Mouse (Mus musculus): ENCODE results near the gene Ece1. TPM values are rescaled to one million over a fixed set of nuclear protein-coding genes. Genes with fewer than 3 reads are reported as not detected.
A peak's percentile ranks its signal among the peaks of the same experiment; 100 is the strongest.

Gene Ece1
- polyA plus RNA-seq, 1 experiment = 111 TPM

DNA sequence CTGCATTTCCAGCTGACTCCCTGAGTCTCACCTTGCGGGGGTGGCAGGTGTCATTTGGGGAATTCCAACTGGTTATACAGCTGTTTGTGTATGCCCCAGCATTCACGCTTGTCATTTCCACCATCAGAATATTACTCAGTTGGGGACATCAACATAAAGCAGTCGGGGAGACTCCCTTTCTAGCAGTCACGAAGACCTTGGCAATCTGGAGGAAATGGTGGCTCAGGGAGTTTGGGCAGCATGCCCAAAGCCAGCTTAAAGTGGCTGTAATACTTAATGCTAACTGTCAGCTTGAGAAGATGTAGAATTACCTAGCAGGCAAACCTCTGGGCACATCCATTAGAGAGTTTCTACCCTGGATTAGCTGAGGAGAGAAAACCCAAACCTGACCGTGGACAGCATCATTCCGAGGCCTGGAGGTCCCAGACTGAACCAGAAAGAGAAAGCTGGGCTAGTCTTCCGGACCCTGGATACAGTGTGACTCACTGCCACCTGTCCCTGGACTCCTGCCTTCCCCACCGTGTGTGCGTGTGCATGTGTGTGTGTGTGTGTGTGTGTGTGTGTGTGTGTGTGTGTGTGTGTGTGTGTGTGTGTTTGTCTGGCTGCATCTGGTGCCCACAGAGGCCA lies 13.5 kb downstream of the Ece1 start:
- no peak for DNase-seq
- TF ChIP-seq POLR2A (IDR thresholded peaks at IDR 0.05; ENCODE audit: borderline replicate concordance, extremely low read depth, low read depth, low read length) (no peak), CTCF (IDR thresholded peaks at IDR 0.05; ENCODE audit: insufficient read depth, low read length) (no peak)
- 50% methylated on average over 9 of the region's 9 CpGs for WGBS
- peaks cover 24% of the 10 kb centered on the region for H3K4me1 ChIP-seq (ENCODE audit: control insufficient read depth, insufficient read depth, low read length)
- H3K4me3 ChIP-seq (replicated peaks; ENCODE audit: extremely low read depth, low read depth, low read length) = no peak overlapping the region

GRCm38 (mm10) chr4:137876834-137877233 lies 14.8 kb downstream of the Ece1 start:
- no peak for DNase-seq
- H3K4me1 ChIP-seq (ENCODE audit: control insufficient read depth, insufficient read depth, low read length) = peaks cover 17% of the 10 kb centered on the region
- no peak for TF ChIP-seq POLR2A (IDR thresholded peaks at IDR 0.05; ENCODE audit: borderline replicate concordance, extremely low read depth, low read depth, low read length)
- TF ChIP-seq CTCF (IDR thresholded peaks at IDR 0.05; ENCODE audit: insufficient read depth, low read length) = no peak
- no peak overlapping the region for H3K4me3 ChIP-seq (replicated peaks; ENCODE audit: extremely low read depth, low read depth, low read length)
- 50% methylated on average over 6 of the region's 6 CpGs for WGBS

DNA sequence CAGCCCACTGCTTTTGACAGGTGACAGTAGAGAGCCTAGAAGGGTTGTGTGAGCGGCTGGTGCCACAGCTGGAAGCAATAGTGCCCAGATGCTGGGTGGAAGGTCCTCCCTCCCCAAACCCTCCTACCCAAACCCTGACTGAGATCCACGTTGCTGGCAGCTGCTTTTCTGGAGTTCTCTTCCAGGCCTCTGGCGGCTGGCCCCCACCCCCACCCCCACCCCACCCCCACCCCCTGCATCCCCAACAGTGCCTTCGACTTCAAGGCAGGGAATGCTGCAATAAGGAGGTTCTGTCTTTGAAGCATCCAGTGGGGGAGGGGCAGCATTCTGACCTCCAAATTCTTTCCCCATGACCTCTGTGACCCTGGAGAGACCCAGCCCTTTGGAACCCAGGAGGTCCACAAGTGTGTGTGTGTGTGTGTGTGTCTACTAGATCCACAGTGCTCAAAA lies 15.4 kb downstream of the Ece1 start:
- no peak for DNase-seq
- TF ChIP-seq CTCF (IDR thresholded peaks at IDR 0.05; ENCODE audit: insufficient read depth, low read length) (no peak), POLR2A (IDR thresholded peaks at IDR 0.05; ENCODE audit: borderline replicate concordance, extremely low read depth, low read depth, low read length) (no peak)
- 63% methylated on average over 4 of the region's 4 CpGs for WGBS
- Histone ChIP-seq H3K4me3 (replicated peaks; ENCODE audit: extremely low read depth, low read depth, low read length) (no peak overlapping the region), H3K4me1 (ENCODE audit: control insufficient read depth, insufficient read depth, low read length) (peaks cover 17% of the 10 kb centered on the region)

DNA sequence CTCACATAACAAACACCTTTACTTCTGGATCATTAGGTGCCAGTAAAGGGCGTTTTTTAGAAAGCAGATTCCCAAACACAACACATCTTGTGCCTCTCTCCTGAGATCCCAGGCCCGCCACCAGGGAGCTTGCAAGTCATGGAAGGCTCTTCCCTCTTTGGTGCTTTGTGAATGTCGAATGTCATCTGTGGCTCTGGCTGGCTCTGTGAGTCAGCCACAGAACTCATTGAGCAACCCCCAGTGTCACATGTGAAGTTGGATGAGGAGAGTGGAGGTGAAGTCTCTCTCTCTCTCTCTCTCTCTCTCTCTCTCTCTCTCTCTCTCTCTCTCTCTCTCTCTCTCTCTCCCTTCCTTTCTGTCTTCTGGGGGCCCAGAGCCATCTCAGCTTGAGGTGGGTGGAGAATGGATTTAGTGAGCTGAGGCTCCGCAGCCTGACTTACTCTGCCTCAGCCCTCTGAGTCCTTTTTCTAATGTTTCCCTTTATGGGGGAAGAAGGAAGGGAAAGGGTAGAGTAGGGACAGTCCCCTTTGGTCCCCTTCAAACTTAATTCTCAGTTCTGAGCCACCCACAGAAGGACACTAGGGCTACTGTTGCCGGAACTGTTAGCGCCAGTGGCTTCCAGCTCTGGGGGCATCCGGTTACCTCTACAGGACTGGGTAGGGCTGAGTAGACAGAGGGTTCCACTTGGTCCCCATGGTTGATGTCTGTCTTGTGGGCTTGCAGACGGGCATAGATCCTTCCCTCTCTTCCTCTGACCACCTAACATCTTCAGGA lies 17.5 kb downstream of the Ece1 start:
- Histone ChIP-seq H3K4me1 (ENCODE audit: control insufficient read depth, insufficient read depth, low read length) (peaks cover 15% of the 10 kb centered on the region), H3K4me3 (replicated peaks; ENCODE audit: extremely low read depth, low read depth, low read length) (no peak overlapping the region)
- 65% methylated on average over 8 of the region's 8 CpGs for WGBS
- no peak for DNase-seq
- TF ChIP-seq CTCF (IDR thresholded peaks at IDR 0.05; ENCODE audit: insufficient read depth, low read length) = no peak
- no peak for TF ChIP-seq POLR2A (IDR thresholded peaks at IDR 0.05; ENCODE audit: borderline replicate concordance, extremely low read depth, low read depth, low read length)

DNA sequence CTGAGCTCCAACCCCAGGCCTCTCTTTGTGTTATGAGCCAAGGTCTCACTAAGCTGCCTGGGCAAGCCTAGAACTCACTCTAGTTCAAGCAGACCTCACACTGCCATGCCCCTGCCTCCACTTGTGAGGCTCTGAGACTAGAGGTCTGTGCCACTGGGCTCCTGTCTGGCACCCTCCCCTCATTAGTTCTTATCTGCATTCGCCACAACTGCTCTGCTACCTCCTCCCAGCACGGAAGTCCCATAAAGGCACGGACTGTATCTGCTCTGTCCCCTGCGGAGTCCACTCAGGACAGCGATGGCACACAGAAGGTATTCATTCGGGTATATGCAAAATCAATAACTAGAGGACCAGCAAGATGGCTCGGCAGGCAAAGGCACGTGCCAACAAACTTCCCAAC lies 19.4 kb downstream of the Ece1 start:
- 82% methylated on average over 8 of the region's 8 CpGs for WGBS
- no peak for DNase-seq
- TF ChIP-seq CTCF (IDR thresholded peaks at IDR 0.05; ENCODE audit: insufficient read depth, low read length) = no peak
- TF ChIP-seq POLR2A (IDR thresholded peaks at IDR 0.05; ENCODE audit: borderline replicate concordance, extremely low read depth, low read depth, low read length) = no peak

DNA sequence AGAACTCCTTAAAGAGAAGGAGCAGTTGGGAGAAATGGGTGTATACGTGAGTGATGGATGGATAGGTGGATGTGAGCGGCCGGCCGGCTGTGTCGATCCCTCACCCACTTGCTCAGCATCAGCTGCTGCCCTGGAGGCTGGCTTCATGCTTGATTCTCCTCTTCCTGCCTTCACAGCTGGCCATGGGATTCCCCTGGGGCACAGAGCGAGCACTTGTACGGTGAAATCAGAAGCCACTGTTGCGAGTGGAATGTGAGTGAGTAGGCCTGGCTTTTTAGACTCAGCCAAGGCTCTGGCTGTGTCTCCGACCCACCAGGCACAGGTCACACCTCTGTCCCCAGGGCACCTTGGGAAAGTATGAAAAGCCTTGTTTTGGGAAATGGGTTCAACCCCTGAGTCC lies 20.6 kb downstream of the Ece1 start:
- no peak for DNase-seq
- Histone ChIP-seq H3K4me3 (replicated peaks; ENCODE audit: extremely low read depth, low read depth, low read length) (no peak overlapping the region), H3K4me1 (ENCODE audit: control insufficient read depth, insufficient read depth, low read length) (peaks cover 14% of the 10 kb centered on the region)
- TF ChIP-seq POLR2A (IDR thresholded peaks at IDR 0.05; ENCODE audit: borderline replicate concordance, extremely low read depth, low read depth, low read length) (no peak), CTCF (IDR thresholded peaks at IDR 0.05; ENCODE audit: insufficient read depth, low read length) (no peak)
- 80% methylated on average over 9 of the region's 9 CpGs for WGBS

More for the DNA sequence above, 19.4 kb downstream of the Ece1 start:
- peaks cover 13% of the 10 kb centered on the region for H3K4me1 ChIP-seq (ENCODE audit: control insufficient read depth, insufficient read depth, low read length)
- no peak overlapping the region for H3K4me3 ChIP-seq (replicated peaks; ENCODE audit: extremely low read depth, low read depth, low read length)

DNA sequence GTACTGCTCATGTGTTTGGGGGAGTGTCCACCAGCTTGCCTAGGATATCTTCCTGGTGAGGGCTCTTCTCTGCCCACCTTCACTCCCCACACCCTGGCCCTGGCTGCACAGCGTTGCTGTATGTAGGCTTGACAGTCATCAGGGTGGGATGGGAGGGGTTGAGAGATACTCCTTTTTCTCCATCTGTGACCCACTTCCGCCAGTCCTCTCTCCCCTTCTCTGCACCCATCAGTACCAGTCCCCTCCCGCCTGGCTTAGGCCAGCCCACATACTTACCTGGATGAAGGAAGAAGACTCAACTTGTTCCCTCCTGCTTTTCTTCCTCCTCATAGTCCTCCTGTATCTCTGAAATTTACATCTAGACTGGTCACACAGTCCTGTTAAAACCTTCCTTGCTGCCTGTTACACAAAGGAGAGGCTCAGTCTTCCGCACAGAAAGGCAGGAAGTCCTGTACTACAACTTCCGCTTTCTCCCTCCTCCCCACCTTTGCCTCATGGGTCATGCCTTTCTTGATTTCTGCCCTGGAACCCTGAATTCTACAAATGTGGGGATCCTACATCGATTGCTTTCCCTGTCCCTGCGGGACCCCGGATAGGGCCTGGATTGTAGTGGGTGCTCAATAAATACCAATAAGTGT lies 21.6 kb downstream of the Ece1 start:
- DNase-seq = no peak
- TF ChIP-seq POLR2A (IDR thresholded peaks at IDR 0.05; ENCODE audit: borderline replicate concordance, extremely low read depth, low read depth, low read length) = no peak
- no peak for TF ChIP-seq CTCF (IDR thresholded peaks at IDR 0.05; ENCODE audit: insufficient read depth, low read length)
- H3K4me3 ChIP-seq (replicated peaks; ENCODE audit: extremely low read depth, low read depth, low read length) = no peak overlapping the region
- peaks cover 20% of the 10 kb centered on the region for H3K4me1 ChIP-seq (ENCODE audit: control insufficient read depth, insufficient read depth, low read length)
- WGBS = 69% methylated on average over 8 of the region's 8 CpGs

- no peak for DNase-seq
- WGBS = 49% methylated on average over 10 of the region's 10 CpGs
These were observed 25.4 kb downstream of the Ece1 start for GRCm38 (mm10) chr4:137887337-137887992.

DNA sequence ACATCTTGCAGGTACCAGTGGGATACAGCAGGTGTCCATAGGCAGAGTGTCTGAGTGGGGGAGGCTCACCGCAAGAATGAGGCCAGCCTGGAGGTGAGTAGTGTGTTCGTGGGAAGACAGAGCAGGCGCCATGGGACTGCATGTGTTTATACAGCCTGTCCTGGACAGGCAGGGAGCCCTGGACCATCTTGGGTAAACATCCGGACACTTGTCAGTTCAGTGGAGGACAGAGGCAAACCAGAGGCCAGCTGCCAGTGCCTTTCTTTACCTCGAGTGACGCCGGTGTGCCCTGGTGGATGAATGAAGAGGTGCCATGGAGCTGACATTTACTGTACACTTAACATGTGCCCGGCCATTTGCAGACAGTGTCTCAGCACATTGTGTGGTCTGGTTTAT lies 26.0 kb downstream of the Ece1 start:
- H3K4me1 ChIP-seq (ENCODE audit: control insufficient read depth, insufficient read depth, low read length) = peaks cover 57% of the 10 kb centered on the region
- peak; percentile 58 for DNase-seq
- no peak overlapping the region for H3K4me3 ChIP-seq (replicated peaks; ENCODE audit: extremely low read depth, low read depth, low read length)
- 20% methylated on average over 8 of the region's 8 CpGs for WGBS
- TF ChIP-seq POLR2A (IDR thresholded peaks at IDR 0.05; ENCODE audit: borderline replicate concordance, extremely low read depth, low read depth, low read length) (peak; percentile 31; the same call in 1 of the 2 replicates), CTCF (IDR thresholded peaks at IDR 0.05; ENCODE audit: insufficient read depth, low read length) (peak; percentile 41)

More at GRCm38 (mm10) chr4:137887337-137887992, 25.4 kb downstream of the Ece1 start:
- TF ChIP-seq POLR2A (IDR thresholded peaks at IDR 0.05; ENCODE audit: borderline replicate concordance, extremely low read depth, low read depth, low read length) = no peak
- no peak for TF ChIP-seq CTCF (IDR thresholded peaks at IDR 0.05; ENCODE audit: insufficient read depth, low read length)
- Histone ChIP-seq H3K4me3 (replicated peaks; ENCODE audit: extremely low read depth, low read depth, low read length) (no peak overlapping the region), H3K4me1 (ENCODE audit: control insufficient read depth, insufficient read depth, low read length) (peaks cover 53% of the 10 kb centered on the region)

Measured in lung, adult 2 months (tissue).